Mouse (Mus musculus) ES-Bruce4 (cell line): ENCODE results near the gene Sike1.

Experiments
- CTCF ChIP-seq: IDR thresholded peaks from one replicate; pipeline ENCODE4 v1.8.1; 2011; ENCODE audit warnings: low read depth, low read length
- EP300 ChIP-seq: IDR thresholded peaks from 2 replicates; pipeline ENCODE4 v1.6.1; 2011; ENCODE audit warnings: low read depth, low read length; ENCODE audit not compliant: insufficient read depth
- POLR2A ChIP-seq: IDR thresholded peaks from one replicate; pipeline ENCODE4 v1.8.1; 2011; ENCODE audit warnings: low read length; ENCODE audit not compliant: insufficient read depth

GRCm38 (mm10) chr3:102964033-102964432, 31.5 kb upstream of the Sike1 start, which contains the start of gene Nr1h5:
- TF ChIP-seq POLR2A (no peak), CTCF (no peak), EP300 (no peak)
